Mouse (Mus musculus) neural tube, embryonic 11.5 days (tissue): Measurements from ENCODE around the gene Tfeb. TPM values are rescaled to one million over a fixed set of nuclear protein-coding genes. Genes with fewer than 3 reads are reported as not detected.

Experiments
- ATAC-seq: fragments of 200-750 bp; cut with Nextera tagmentation; 2 replicates; pipeline ENCODE4 v1.8.0; 2017; ENCODE audit warnings: moderate number of reproducible peaks, mild to moderate bottlenecking, moderate TSS enrichment, moderate library complexity; ENCODE audit not compliant: insufficient read depth, low FRiP score, low TSS enrichment
- DNase-seq: peaks from one replicate; pipeline ENCODE4 v3.0.0-alpha.2; 2015; ENCODE audit warnings: low spot score
- H3K27ac ChIP-seq: fragments of 300-500 bp; sonication (generic); 2 replicates; pipeline ENCODE4 v1.5.1; 2014; ENCODE audit warnings: low read depth, mild to moderate bottlenecking, low read length
- H3K27me3 ChIP-seq: fragments of 300-500 bp; sonication (generic); 2 replicates; pipeline ENCODE4 v1.6.1; 2014; ENCODE audit warnings: mild to moderate bottlenecking, low read length, mixed read lengths; ENCODE audit not compliant: control insufficient read depth, insufficient read depth
- H3K36me3 ChIP-seq: fragments of 300-500 bp; sonication (generic); 2 replicates; pipeline ENCODE4 v1.6.1; 2014; ENCODE audit warnings: mild to moderate bottlenecking, low read length, moderate library complexity, mixed read lengths; ENCODE audit not compliant: control insufficient read depth, insufficient read depth
- H3K4me1 ChIP-seq: fragments of 300-500 bp; sonication (generic); 2 replicates; pipeline ENCODE4 v1.6.1; 2014; ENCODE audit warnings: low read length, mixed read lengths; ENCODE audit not compliant: control insufficient read depth, insufficient read depth
- H3K4me2 ChIP-seq: fragments of 300-500 bp; sonication (generic); 2 replicates; pipeline ENCODE4 v1.6.1; 2014; ENCODE audit warnings: low read depth, mild to moderate bottlenecking, moderate library complexity
- H3K4me3 ChIP-seq: fragments of 300-500 bp; sonication (generic); 2 replicates; pipeline ENCODE4 v1.5.1; 2014; ENCODE audit warnings: low read depth, low read length
- H3K9ac ChIP-seq: fragments of 300-500 bp; sonication (generic); 2 replicates; pipeline ENCODE4 v1.6.1; 2014; ENCODE audit warnings: mild to moderate bottlenecking, low read length
- H3K9me3 ChIP-seq: fragments of 300-500 bp; sonication (generic); 2 replicates; pipeline ENCODE4 v1.6.1; 2016; ENCODE audit warnings: low read length; ENCODE audit not compliant: control insufficient read depth
- WGBS: fragments of 180-500 bp; shearing (Covaris S2); extraction: QIAGEN DNeasy Blood & Tissue Kit; methylation state at CpG from one replicate; pipeline ENCODE4 v1.1.7; 2014; 5-methylcytosine and 5-hydroxymethylcytosine counted together
- polyA plus RNA-seq: library from polyadenylated mRNA; unstranded; fragments of >200 nt; fragmentation: Nextera tagmentation; extraction: Ambion mirVana; gene quantifications from 2 replicates; pipeline ENCODE4 v1.2.1, GENCODE M21; 2014

Tfeb gene
- polyA plus RNA-seq, 1 experiment from 2014 or later = 1.8 TPM

DNA sequence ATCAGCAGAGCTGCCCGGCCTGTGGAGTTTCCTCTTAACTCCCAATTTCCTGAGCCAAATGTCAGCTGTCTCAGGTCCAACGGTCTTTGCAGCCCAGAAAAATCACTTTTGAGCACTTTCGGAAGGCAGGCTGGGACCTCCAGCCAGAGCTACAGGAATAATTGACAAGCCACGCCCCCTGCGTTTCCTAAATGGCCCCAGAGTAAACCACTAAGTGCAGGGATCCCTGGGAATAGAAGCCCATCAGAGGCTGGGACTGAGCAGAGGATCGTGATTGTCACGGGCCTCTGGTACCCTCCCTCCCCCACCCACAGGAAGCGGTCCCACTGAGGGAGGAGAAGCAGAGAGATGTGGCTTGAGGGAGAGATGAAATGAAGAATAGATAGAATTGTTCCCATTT lies 66.0 kb downstream of the Tfeb start:
- H3K27ac ChIP-seq = no peak overlapping the region
- DNase-seq (no peak), ATAC-seq (no peak)
- no peaks in the 10 kb centered on the region for H3K27me3 ChIP-seq
- H3K9me3 ChIP-seq = no peaks in the 10 kb centered on the region
- H3K9ac ChIP-seq = no peak overlapping the region
- H3K4me2 ChIP-seq = no peak overlapping the region
- no peak overlapping the region for H3K4me3 ChIP-seq
- WGBS = 11% methylated on average over 8 of the region's 8 CpGs
- peaks cover 9% of the 10 kb centered on the region for H3K4me1 ChIP-seq
- H3K36me3 ChIP-seq = no peaks in the 10 kb centered on the region

DNA sequence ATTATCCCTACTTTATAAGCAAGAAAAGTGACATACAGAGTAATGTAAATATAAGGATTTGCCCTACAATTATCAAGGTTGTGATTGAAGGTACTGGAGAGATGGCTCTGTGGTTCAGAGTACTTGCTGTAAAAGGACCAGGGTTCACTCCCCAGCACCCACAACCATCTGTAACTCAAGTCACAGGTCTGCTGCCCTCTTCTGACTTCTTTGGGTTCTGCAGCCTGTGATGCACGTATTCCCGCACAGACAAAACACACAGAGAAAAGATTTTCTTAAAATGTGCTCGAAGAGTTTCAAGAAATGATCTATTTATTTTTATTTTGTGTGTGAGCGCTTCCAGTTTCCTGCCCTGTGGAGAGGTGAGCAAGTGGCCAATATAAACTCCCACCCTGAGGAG lies 66.8 kb downstream of the Tfeb start:
- Histone ChIP-seq H3K4me1 (peaks cover 9% of the 10 kb centered on the region), H3K36me3 (no peaks in the 10 kb centered on the region), H3K4me3 (no peak overlapping the region), H3K4me2 (no peak overlapping the region), H3K9me3 (no peaks in the 10 kb centered on the region), H3K27ac (no peak overlapping the region), H3K9ac (no peak overlapping the region), H3K27me3 (no peaks in the 10 kb centered on the region)
- DNase-seq (no peak), ATAC-seq (no peak)
- 91% methylated on average over 4 of the region's 4 CpGs for WGBS

GRCm38 (mm10) chr17:47805047-47805835 lies 68.4 kb downstream of the Tfeb start:
- Histone ChIP-seq H3K9ac (no peak overlapping the region), H3K4me2 (no peak overlapping the region), H3K27ac (no peak overlapping the region), H3K9me3 (no peaks in the 10 kb centered on the region), H3K4me1 (peaks cover 9% of the 10 kb centered on the region), H3K27me3 (no peaks in the 10 kb centered on the region), H3K4me3 (no peak overlapping the region), H3K36me3 (no peaks in the 10 kb centered on the region)
- DNase-seq (no peak), ATAC-seq (no peak)
- WGBS = 38% methylated on average over 13 of the region's 13 CpGs

- Histone ChIP-seq H3K36me3 (no peaks in the 10 kb centered on the region), H3K9me3 (no peaks in the 10 kb centered on the region), H3K4me2 (no peak overlapping the region), H3K4me3 (no peak overlapping the region), H3K4me1 (peaks cover 9% of the 10 kb centered on the region), H3K27ac (no peak overlapping the region), H3K27me3 (no peaks in the 10 kb centered on the region), H3K9ac (no peak overlapping the region)
- DNase-seq (no peak), ATAC-seq (no peak)
- WGBS = 68% methylated on average over 9 of the region's 9 CpGs
These were observed 69.4 kb downstream of the Tfeb start for GRCm38 (mm10) chr17:47806230-47806629.

DNA sequence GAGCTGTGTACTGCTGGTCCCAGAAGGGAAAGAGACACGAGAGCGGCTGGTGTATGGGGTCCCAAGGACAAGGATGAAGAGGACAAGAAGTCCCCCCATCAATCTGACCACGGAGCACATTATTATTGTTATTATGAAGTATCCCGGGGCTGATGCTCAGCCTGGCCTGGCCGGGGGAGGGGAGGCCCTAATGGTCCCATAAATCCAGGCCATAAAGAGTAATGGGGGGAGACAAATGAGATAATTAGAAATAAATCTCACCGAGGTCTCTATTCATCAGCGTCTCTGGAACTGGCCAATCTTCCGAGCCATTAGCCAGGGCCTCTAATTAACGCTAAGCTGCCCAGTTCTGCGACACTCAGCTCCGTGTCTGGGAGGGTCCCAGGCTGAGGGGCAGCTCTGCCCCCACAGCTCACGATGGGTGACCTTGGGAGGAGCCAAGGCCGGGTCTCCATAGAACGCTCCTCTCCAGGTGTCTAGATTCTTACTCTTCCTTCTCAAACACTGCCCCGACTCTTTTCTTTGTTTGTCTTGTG lies 74.5 kb downstream of the Tfeb start:
- H3K4me1 ChIP-seq = peaks cover 20% of the 10 kb centered on the region
- WGBS = 28% methylated on average over 15 of the region's 15 CpGs
- ATAC-seq = peak; percentile 76; the same call in 1 of the 2 replicates
- H3K36me3 ChIP-seq = no peaks in the 10 kb centered on the region
- H3K9ac ChIP-seq = no peak overlapping the region
- no peak overlapping the region for H3K27ac ChIP-seq
- no peak overlapping the region for H3K4me3 ChIP-seq
- no peak overlapping the region for H3K4me2 ChIP-seq
- H3K27me3 ChIP-seq = no peaks in the 10 kb centered on the region
- DNase-seq = no peak
- no peaks in the 10 kb centered on the region for H3K9me3 ChIP-seq

- Histone ChIP-seq H3K9me3 (no peaks in the 10 kb centered on the region), H3K27ac (no peak overlapping the region), H3K4me1 (peaks cover 21% of the 10 kb centered on the region), H3K36me3 (no peaks in the 10 kb centered on the region), H3K4me2 (no peak overlapping the region), H3K9ac (no peak overlapping the region), H3K4me3 (no peak overlapping the region), H3K27me3 (no peaks in the 10 kb centered on the region)
- WGBS = 87% methylated on average over 6 of the region's 6 CpGs
- ATAC-seq (no peak), DNase-seq (no peak)
These were observed 75.4 kb downstream of the Tfeb start for GRCm38 (mm10) chr17:47812200-47812599.

DNA sequence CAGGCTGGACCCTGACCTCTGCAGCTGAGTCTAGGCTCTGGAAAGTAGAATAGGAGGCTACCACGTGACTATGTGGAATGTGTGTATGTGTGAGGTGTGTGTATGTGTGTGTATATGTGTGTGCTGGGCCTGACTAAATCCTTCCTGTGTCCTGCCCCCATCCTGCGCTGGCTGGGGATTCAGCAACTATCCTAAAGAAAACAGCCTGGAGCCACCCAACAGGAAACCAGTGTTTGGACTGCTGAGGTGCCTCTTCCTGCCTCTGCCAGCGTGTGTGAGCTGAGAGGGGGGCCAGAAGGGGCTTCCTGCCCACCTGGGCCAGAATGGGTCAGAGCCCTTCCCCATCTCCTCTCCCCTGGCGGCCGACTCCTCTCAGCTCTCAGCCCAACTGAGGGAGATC lies 76.8 kb downstream of the Tfeb start:
- Histone ChIP-seq H3K36me3 (peaks cover 2% of the 10 kb centered on the region; the same call in 1 of the 2 replicates), H3K9me3 (no peaks in the 10 kb centered on the region), H3K27ac (0 out of 2 replicates have a peak overlapping the region, but pooled peaks have one; percentile 24), H3K4me3 (no peak overlapping the region), H3K27me3 (no peaks in the 10 kb centered on the region), H3K9ac (no peak overlapping the region), H3K4me2 (no peak overlapping the region), H3K4me1 (peaks cover 21% of the 10 kb centered on the region)
- DNase-seq (no peak), ATAC-seq (no peak)
- 42% methylated on average over 5 of the region's 5 CpGs for WGBS

DNA sequence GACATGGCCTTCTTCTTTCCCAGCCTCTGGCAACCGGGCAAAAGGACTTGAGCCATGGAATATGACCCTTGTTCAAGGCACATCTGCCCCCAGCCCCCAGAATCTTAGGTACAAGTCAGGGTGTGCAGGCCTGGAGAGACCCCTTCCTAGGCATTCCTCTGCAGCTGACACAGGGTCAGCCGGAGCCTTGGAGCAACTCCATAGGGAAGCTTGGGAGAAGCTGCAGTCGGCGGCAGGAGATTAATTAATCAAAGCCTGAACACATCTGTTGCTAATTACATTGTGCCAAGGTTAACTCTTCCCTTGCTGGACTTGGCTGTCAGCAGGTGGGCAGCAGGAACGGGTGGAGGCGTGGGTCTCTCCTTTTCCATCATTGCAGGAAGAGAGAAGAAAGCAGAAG lies 77.7 kb downstream of the Tfeb start:
- peaks cover 2% of the 10 kb centered on the region; the same call in 1 of the 2 replicates for H3K36me3 ChIP-seq
- no peak for DNase-seq
- no peak overlapping the region for H3K4me3 ChIP-seq
- H3K4me1 ChIP-seq = peaks cover 21% of the 10 kb centered on the region
- no peak for ATAC-seq
- WGBS = 15% methylated on average over 6 of the region's 6 CpGs
- no peaks in the 10 kb centered on the region for H3K27me3 ChIP-seq
- H3K9ac ChIP-seq = no peak overlapping the region
- H3K9me3 ChIP-seq = no peaks in the 10 kb centered on the region
- H3K27ac ChIP-seq = no peak overlapping the region
- no peak overlapping the region for H3K4me2 ChIP-seq

DNA sequence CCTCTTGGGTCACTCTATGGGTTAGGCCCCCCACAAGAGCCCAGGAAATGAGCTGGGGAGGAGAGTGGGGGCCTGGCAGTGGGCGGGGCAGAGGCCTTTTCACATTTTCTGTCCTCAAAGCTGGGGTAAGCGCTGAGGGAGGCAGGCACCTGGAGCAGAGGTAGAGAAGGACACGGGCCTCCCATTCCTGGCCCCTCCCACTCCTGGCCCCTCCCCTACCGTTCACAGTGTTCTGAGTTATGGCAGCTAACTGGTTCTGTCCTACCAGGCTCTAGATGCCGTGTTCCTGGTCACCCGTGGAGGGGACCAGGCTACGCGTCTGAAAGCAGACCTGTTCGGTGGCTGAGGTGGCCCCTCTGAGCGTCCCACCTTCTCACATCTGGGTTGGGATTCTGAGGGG lies 78.6 kb downstream of the Tfeb start:
- WGBS = 32% methylated on average over 10 of the region's 10 CpGs
- H3K4me2 ChIP-seq = no peak overlapping the region
- H3K4me1 ChIP-seq = peaks cover 21% of the 10 kb centered on the region
- ATAC-seq (no peak), DNase-seq (no peak)
- no peaks in the 10 kb centered on the region for H3K9me3 ChIP-seq
- H3K4me3 ChIP-seq = no peak overlapping the region
- H3K27ac ChIP-seq = no peak overlapping the region
- peaks cover 2% of the 10 kb centered on the region for H3K36me3 ChIP-seq
- H3K27me3 ChIP-seq = no peaks in the 10 kb centered on the region
- H3K9ac ChIP-seq = no peak overlapping the region
